Mouse (Mus musculus) neural tube, embryonic 11.5 days (tissue): Measurements from ENCODE around the gene Gm19345. TPM values are rescaled to one million over a fixed set of nuclear protein-coding genes. Genes with fewer than 3 reads are reported as not detected.
A peak's percentile ranks its signal among the peaks of the same experiment; 100 is the strongest.

ENCODE experiments used
- ATAC-seq: fragments of 200-750 bp; cut with Nextera tagmentation; 2 replicates; pipeline ENCODE4 v1.8.0; 2017; ENCODE audit warnings: moderate number of reproducible peaks, mild to moderate bottlenecking, moderate TSS enrichment, moderate library complexity; ENCODE audit not compliant: insufficient read depth, low FRiP score, low TSS enrichment
- DNase-seq: peaks from one replicate; pipeline ENCODE4 v3.0.0-alpha.2; 2015; ENCODE audit warnings: low spot score
- H3K27ac ChIP-seq: fragments of 300-500 bp; sonication (generic); 2 replicates; pipeline ENCODE4 v1.5.1; 2014; ENCODE audit warnings: low read depth, mild to moderate bottlenecking, low read length
- H3K27me3 ChIP-seq: fragments of 300-500 bp; sonication (generic); 2 replicates; pipeline ENCODE4 v1.6.1; 2014; ENCODE audit warnings: mild to moderate bottlenecking, low read length, mixed read lengths; ENCODE audit not compliant: control insufficient read depth, insufficient read depth
- H3K36me3 ChIP-seq: fragments of 300-500 bp; sonication (generic); 2 replicates; pipeline ENCODE4 v1.6.1; 2014; ENCODE audit warnings: mild to moderate bottlenecking, low read length, moderate library complexity, mixed read lengths; ENCODE audit not compliant: control insufficient read depth, insufficient read depth
- H3K4me1 ChIP-seq: fragments of 300-500 bp; sonication (generic); 2 replicates; pipeline ENCODE4 v1.6.1; 2014; ENCODE audit warnings: low read length, mixed read lengths; ENCODE audit not compliant: control insufficient read depth, insufficient read depth
- H3K4me2 ChIP-seq: fragments of 300-500 bp; sonication (generic); 2 replicates; pipeline ENCODE4 v1.6.1; 2014; ENCODE audit warnings: low read depth, mild to moderate bottlenecking, moderate library complexity
- H3K4me3 ChIP-seq: fragments of 300-500 bp; sonication (generic); 2 replicates; pipeline ENCODE4 v1.5.1; 2014; ENCODE audit warnings: low read depth, low read length
- H3K9ac ChIP-seq: fragments of 300-500 bp; sonication (generic); 2 replicates; pipeline ENCODE4 v1.6.1; 2014; ENCODE audit warnings: mild to moderate bottlenecking, low read length
- H3K9me3 ChIP-seq: fragments of 300-500 bp; sonication (generic); 2 replicates; pipeline ENCODE4 v1.6.1; 2016; ENCODE audit warnings: low read length; ENCODE audit not compliant: control insufficient read depth
- WGBS: fragments of 180-500 bp; shearing (Covaris S2); extraction: QIAGEN DNeasy Blood & Tissue Kit; methylation state at CpG from one replicate; pipeline ENCODE4 v1.1.7; 2014; 5-methylcytosine and 5-hydroxymethylcytosine counted together
- polyA plus RNA-seq: library from polyadenylated mRNA; unstranded; fragments of >200 nt; fragmentation: Nextera tagmentation; extraction: Ambion mirVana; gene quantifications from 2 replicates; pipeline ENCODE4 v1.2.1, GENCODE M21; 2014

Gm19345 gene
- polyA plus RNA-seq, 1 experiment from 2014 or later, result 0.29 TPM

- Histone ChIP-seq H3K27ac (no peak overlapping the region), H3K27me3 (peaks cover 29% of the 10 kb centered on the region)
Observed at GRCm38 (mm10) chr7:19816224-19816771, 35.5 kb upstream of the Gm19345 start.

DNA sequence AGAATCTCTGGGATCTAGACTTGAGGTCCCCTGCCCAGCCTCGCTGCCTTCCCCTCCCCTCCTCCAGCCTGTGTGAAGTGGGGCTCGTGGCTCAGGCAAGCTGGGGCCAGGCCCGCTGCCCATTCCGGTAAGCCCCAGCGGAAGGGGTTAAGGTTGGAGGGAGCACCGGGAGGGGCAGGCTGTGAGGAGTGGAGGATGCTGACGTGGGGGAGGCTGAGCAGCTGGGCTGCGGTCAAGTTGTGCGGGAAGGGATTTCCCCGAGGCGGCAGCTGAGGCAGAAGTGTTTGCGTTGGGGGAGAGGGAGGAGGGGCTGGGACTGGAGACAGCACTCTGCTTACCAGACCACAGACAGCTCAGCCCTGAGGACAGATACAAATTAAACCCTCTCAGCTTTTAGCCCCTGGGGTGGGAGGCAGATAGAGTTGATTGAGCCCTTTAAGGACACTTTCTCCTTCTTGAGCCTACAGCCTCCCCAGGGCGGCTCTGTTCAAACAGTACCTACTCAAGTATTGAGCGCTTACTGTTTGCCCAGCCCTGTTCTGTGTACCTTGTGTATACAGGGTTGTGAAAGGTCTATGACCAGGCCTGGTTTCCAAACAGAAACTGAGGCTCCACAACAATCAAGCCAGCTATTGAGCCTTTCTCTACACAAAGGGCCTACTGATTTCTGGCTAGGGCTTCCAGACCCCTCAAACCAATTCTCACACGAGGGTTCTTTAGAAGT, 34.3 kb upstream of the Gm19345 start:
- no peaks in the 10 kb centered on the region for H3K36me3 ChIP-seq
- H3K27me3 ChIP-seq, result peaks cover 33% of the 10 kb centered on the region
- ATAC-seq (peak; percentile 62; the same call in 1 of the 2 replicates), DNase-seq (peak; percentile 66)
- no peak overlapping the region for H3K4me3 ChIP-seq
- H3K9ac ChIP-seq, result no peak overlapping the region
- peaks cover 10% of the 10 kb centered on the region; the same call in 1 of the 2 replicates for H3K4me1 ChIP-seq
- peaks cover 4% of the 10 kb centered on the region; the same call in 1 of the 2 replicates for H3K9me3 ChIP-seq
- no peak overlapping the region for H3K27ac ChIP-seq
- H3K4me2 ChIP-seq, result peak overlapping the region; percentile 51
- 7% methylated on average over 15 of the region's 15 CpGs for WGBS

More at GRCm38 (mm10) chr7:19816224-19816771, 35.5 kb upstream of the Gm19345 start:
- DNase-seq (peak; percentile 79), ATAC-seq (peak; percentile 49; the same call in 1 of the 2 replicates)
- under 1% methylated on average over 24 of the region's 28 CpGs for WGBS
- H3K4me1 ChIP-seq, result 0 out of 2 replicates have a peak, but pooled peaks cover 7% of the 10 kb centered on the region
- H3K36me3 ChIP-seq, result no peaks in the 10 kb centered on the region
- H3K9ac ChIP-seq, result peak overlapping the region; percentile 39
- peak overlapping the region; percentile 51 for H3K4me2 ChIP-seq
- H3K4me3 ChIP-seq, result peak overlapping the region; percentile 31
- H3K9me3 ChIP-seq, result peaks cover 4% of the 10 kb centered on the region; the same call in 1 of the 2 replicates

DNA sequence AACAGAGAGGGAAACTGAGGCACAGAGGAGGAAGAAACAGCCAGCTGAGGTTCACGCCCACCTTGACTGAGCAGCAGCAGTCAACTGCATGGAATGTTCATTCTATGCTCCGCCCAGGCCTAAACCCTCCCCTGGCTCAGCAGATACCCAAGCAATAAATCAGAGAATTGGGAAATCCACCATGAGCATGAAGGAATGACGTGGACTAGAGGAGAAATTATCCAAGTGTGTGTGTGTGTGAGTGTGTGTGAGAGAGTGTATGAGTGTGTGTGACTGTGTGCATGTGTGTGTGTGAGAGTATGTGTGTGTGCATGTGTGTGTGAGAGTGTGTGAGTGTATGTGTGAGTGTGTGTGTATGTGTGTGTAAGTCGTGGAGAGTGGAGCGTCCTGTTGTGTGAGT, 33.4 kb upstream of the Gm19345 start:
- Histone ChIP-seq H3K36me3 (no peaks in the 10 kb centered on the region), H3K9me3 (peaks cover 4% of the 10 kb centered on the region; the same call in 1 of the 2 replicates), H3K27me3 (peaks cover 38% of the 10 kb centered on the region), H3K4me1 (peaks cover 10% of the 10 kb centered on the region; the same call in 1 of the 2 replicates), H3K27ac (no peak overlapping the region), H3K9ac (no peak overlapping the region), H3K4me3 (no peak overlapping the region), H3K4me2 (no peak overlapping the region)
- DNase-seq (no peak), ATAC-seq (no peak)
- WGBS, result 73% methylated on average over 5 of the region's 5 CpGs

- H3K4me3 ChIP-seq, result no peak overlapping the region
- WGBS, result 84% methylated on average over 7 of the region's 7 CpGs
- peaks cover 10% of the 10 kb centered on the region; the same call in 1 of the 2 replicates for H3K4me1 ChIP-seq
- H3K27me3 ChIP-seq, result peaks cover 43% of the 10 kb centered on the region
- H3K9me3 ChIP-seq, result peaks cover 4% of the 10 kb centered on the region; the same call in 1 of the 2 replicates
- no peak overlapping the region for H3K9ac ChIP-seq
- H3K27ac ChIP-seq, result no peak overlapping the region
- H3K4me2 ChIP-seq, result no peak overlapping the region
- no peak for ATAC-seq
- H3K36me3 ChIP-seq, result no peaks in the 10 kb centered on the region
- no peak for DNase-seq
Observed at GRCm38 (mm10) chr7:19818875-19819274, 32.9 kb upstream of the Gm19345 start.

DNA sequence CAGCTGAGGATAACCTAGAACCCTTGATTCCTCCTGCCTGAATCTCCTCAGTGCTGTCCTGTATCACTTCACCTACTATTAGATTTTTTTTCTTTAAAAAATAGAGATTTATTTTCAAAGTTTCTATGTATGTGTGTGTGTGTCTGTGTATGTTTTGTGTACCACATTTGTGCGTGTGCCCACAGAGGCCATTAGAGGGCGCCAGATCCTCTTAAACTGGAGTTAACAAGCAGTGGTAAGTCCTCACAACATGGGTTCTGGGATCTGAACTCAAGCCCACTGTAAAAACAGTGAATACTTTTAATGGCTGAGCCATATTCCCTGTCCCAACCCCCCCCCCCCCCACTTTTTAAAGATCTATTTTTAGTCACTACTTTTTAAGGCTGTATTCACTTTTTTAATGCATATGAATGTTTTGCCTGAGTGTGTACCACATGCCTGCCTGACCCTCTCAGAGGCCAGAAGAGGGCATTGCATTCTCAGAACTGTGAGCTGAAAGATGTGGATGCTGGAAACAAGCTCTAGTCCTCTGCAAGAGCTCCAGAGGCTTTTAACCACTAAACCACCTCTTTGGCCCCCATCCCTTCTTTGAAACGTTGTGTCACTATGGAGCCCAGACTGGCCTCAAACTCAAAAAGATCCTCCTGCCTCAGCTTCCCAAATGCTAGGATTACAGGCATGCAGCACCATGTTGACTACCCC, 31.3 kb upstream of the Gm19345 start:
- no peak overlapping the region for H3K9ac ChIP-seq
- DNase-seq, result no peak
- H3K4me1 ChIP-seq, result peaks cover 12% of the 10 kb centered on the region; the same call in 1 of the 2 replicates
- no peak for ATAC-seq
- no peak overlapping the region for H3K4me2 ChIP-seq
- H3K4me3 ChIP-seq, result no peak overlapping the region
- 72% methylated on average over 3 of the region's 3 CpGs for WGBS
- H3K27ac ChIP-seq, result no peak overlapping the region
- no peaks in the 10 kb centered on the region for H3K36me3 ChIP-seq
- peaks cover 4% of the 10 kb centered on the region; the same call in 1 of the 2 replicates for H3K9me3 ChIP-seq
- H3K27me3 ChIP-seq, result peaks cover 43% of the 10 kb centered on the region

- 56% methylated on average over 7 of the region's 7 CpGs for WGBS
- Histone ChIP-seq H3K36me3 (no peaks in the 10 kb centered on the region), H3K4me1 (peaks cover 12% of the 10 kb centered on the region; the same call in 1 of the 2 replicates), H3K27me3 (peaks cover 40% of the 10 kb centered on the region), H3K9me3 (peaks cover 4% of the 10 kb centered on the region; the same call in 1 of the 2 replicates), H3K4me3 (no peak overlapping the region), H3K27ac (no peak overlapping the region), H3K4me2 (no peak overlapping the region), H3K9ac (no peak overlapping the region)
- DNase-seq (no peak), ATAC-seq (no peak)
Observed at GRCm38 (mm10) chr7:19821633-19822032, 30.2 kb upstream of the Gm19345 start.

DNA sequence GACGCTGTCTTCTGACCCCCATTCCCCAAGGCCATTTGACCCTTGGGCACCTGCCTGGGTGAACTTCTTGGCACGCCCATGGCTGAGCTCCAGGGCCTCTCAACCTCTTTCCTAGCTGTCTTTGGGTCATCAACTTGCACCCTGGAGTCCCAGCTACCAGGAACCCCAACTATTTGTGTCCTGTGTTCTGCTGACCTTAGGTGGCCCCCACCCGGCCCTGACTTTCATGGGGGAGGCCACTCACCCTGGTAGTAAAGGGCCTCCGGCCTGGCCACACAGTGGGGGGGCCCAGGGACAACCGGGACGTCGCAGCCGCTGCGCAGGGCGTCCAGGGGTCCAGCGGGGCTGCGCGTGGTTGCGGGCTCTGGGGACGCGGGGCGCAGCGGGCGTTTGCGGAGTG, 29.6 kb upstream of the Gm19345 start:
- DNase-seq, result no peak
- H3K36me3 ChIP-seq, result no peaks in the 10 kb centered on the region
- H3K27me3 ChIP-seq, result peaks cover 36% of the 10 kb centered on the region
- peaks cover 10% of the 10 kb centered on the region; the same call in 1 of the 2 replicates for H3K4me1 ChIP-seq
- WGBS, result 4% methylated on average over 20 of the region's 20 CpGs
- H3K9ac ChIP-seq, result peak overlapping the region; percentile 44
- H3K4me3 ChIP-seq, result peak overlapping the region; percentile 24
- H3K27ac ChIP-seq, result no peak overlapping the region
- peak overlapping the region; percentile 54 for H3K4me2 ChIP-seq
- ATAC-seq, result no peak
- H3K9me3 ChIP-seq, result peaks cover 4% of the 10 kb centered on the region; the same call in 1 of the 2 replicates

GRCm38 (mm10) chr7:19822604-19823058, 29.2 kb upstream of the Gm19345 start, which contains the start of gene Bcl3:
Bcl3 (minus strand) TSS chr7:19822770.
- Histone ChIP-seq H3K9ac (peak within 1 kb of the TSS; percentile 44), H3K27ac (no peak within 1 kb of the TSS), H3K4me1 (peaks cover 7% of the 10 kb centered on the region; the same call in 1 of the 2 replicates), H3K9me3 (peaks cover 4% of the 10 kb centered on the region; the same call in 1 of the 2 replicates), H3K4me2 (peak within 1 kb of the TSS; percentile 54), H3K4me3 (peak within 1 kb of the TSS; percentile 24), H3K27me3 (peaks cover 35% of the 10 kb centered on the region), H3K36me3 (no peaks in the 10 kb centered on the region)
- DNase-seq (no peak), ATAC-seq (no peak)
- WGBS, result 2% methylated on average over 28 of the region's 42 CpGs
